Mouse (Mus musculus) kidney, postnatal 4 days (tissue): Measurements from ENCODE around the gene Trpm6.
A peak's percentile ranks its signal among the peaks of the same experiment; 100 is the strongest.

Experiments used
- DNase-seq, 2 experiments: peaks; one replicate each; pipeline ENCODE4 v3.0.0; 2021; ENCODE audit warnings: mixed read lengths in 2 of 2

Trpm6 gene

DNA sequence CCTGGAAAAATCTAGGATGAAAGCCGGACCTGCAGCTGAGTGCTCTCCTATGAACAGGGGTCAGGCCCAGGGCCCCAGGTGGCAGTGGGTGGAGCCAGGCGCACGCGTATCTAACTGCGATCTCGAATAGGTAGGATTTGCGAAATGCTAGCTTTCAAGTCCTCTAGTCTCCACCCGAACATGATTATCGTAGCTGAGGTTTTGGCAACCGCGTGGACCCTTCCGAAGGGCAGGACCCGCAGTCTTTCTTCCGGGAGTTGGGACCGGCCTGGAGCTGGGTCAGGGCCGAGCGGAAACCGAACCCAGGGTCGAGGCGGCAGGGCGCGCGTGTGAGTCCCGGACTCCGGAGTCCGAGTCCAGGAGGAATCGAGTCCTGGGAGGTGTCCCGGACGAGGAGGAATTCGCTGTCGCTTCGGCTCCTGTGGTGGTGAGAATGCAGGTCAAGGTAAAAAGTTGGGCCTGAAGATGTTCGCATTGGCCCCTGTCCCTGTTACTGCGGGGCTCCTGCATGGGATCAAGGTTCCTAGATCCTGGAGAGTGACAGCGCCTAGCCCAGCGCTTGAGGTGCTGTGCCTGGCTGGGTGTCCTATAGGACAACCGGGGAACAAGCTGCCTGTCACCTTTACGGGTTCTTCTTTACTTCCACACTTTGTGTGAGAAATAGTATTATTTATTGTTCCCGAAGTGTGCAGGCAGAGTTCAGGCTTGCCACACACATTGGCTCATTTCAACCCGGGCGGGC, at the start of gene Trpm6:
TSS of gene Trpm6 (plus strand) at position 386 of the 742 bp plus-strand sequence.
- DNase-seq, result peak; percentile 28 to 48

DNA sequence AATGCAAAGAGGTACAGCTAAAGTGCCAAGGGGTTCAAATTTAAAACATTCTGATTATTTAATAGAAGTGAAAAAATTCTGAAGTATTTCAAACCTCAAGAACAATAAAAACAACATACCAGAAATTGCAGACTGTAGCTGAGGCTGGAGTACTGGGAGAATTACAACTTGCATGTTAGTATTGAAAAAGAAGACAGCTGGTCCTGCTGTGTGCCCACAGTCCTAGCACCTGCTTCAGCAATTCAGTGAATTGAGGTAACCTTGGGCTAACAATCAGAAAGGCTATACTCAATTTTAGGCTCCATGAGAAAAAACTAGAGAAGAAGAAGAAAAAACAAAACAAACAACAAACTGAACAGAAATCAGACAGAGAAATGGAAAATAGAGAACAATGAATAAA, 41.7 kb upstream of the Trpm6 start:
- DNase-seq, result no peak

DNA sequence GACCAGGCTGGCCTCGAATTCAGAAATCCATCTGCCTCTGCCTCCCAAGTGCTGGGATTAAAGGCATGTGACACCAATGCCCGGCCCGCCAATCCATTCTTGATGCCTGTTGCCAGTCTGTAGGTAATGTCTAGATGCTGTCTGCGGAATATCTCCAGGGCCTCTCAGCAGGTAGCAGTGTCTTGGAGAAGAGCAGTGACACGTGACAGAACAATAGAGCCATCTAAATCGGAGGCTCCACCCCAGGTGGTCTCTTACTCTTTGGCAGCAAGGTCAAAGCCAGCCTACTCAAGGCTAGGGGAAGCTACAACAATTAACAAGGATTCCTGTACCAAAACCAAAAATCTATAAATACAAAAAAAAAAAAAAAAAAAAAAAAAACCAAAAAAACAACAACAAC, 38.9 kb upstream of the Trpm6 start:
- DNase-seq, result no peak

DNA sequence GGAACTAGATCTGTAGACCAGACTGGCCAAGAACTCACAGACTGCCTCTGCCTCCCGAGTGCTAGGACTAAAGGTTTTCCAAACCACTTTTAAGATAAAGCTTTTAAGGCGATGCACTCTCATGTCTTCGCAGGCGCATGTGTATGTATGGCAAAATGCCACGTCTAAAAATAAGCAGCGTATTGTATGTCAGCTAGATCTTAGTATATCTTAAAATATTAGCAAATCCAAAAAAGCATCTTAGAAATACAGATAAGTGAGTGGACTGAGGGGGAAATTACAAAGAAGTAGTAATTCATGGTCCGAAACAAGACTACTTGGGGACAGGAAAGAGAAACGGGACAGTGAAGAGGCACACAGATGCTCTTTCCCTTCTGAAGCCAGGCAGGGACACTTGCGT, 38.2 kb upstream of the Trpm6 start:
- DNase-seq, result no peak

DNA sequence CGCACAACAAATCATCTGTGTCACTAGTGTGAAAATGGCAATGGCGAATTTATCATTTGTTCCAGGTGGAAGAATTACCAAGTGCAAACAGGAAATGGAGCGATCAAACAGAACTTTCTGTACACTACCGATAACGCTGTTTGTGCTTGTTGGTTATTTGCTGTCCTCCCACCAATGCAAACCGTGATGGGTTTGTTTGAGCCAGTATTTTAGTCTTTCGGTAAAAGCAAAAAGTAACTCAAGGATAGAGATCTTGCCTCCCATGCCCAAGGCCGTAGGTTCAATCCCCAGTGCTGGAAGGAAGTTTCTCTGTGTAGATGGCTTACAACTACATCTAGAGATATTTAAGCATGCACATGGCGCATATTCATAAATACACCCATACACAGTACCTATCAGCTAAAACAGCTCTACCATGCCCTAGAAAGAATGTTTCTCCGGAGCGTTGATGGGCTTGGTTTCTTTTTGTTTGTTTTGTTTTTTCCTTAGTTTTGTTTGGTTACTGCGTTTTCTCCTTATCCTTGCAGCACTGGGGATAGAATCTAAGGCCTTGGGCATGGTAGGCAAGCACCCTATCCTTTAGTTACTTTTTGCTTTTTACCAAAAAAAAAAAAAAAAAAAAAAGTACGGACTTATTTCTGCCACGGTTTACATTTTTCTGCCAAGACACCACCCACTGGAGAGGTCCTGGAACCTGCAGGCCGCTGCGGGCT, 37.5 kb upstream of the Trpm6 start:
- DNase-seq, result no peak

DNA sequence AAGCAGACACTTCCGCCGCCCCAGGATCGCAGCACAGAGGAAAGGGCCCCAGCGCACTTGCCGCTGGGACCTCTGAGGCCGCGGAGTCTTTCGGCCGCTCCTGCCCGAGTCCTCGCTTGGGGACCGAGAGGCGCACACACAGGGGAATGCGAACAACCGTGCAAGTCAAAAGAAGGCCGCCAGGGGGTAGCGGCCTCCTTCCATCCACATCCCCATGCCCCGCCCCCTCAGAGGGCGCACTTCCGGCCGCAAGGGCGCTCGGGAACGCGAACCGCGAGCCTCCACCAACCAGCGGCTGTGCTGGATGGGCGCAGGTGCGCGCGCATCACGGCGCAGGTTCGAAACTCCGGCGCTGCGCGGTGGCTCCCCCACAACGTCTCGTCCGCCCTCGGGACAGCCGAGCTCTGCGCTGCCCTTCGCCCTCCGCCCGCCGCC, 36.9 kb upstream of the Trpm6 start, which contains the start of gene D030056L22Rik:
TSS of gene D030056L22Rik (plus strand) at position 328 of the 435 bp plus-strand sequence.
- peak; percentile 99 for DNase-seq

DNA sequence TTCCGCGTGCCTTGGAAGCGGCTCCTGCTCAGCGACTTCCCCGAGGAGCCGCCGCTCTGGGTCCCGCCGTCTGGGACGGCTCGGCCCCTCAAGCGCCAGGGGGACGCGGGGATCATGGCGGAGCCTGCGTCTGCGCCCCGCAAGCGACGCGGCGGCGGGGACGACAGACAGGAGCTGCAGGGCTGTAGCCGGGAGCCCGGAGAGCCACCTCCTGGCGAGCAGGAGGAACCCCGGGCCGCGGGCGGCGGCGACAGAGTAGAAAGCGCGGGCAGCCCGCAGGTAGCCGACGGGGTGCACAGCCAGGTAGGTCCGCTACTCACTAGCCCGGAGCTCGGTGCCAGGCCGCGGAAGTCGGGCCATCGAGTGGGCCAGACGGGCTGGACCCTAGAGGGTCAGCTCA, 36.4 kb upstream of the Trpm6 start:
- DNase-seq, result peak; percentile 71 to 83

DNA sequence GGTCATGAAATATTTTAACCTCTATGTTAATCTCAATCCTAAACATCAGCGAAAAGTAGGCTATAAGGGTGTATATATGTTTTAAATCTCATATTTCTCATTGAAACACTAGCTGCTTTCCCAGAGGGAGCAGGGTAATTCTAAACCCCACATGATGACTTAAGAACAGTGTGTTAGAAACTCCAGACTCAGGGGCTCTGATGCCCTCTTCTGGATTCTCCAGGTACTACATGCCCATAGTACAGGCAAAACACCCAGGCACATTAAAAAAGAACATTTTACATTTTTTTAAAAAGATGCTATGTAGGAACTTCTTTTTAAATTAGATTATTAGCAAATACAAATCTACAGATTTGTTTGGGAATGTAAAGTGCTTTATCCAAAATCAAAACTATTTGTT, 33.4 kb upstream of the Trpm6 start:
- peak; percentile 73 to 78 for DNase-seq

DNA sequence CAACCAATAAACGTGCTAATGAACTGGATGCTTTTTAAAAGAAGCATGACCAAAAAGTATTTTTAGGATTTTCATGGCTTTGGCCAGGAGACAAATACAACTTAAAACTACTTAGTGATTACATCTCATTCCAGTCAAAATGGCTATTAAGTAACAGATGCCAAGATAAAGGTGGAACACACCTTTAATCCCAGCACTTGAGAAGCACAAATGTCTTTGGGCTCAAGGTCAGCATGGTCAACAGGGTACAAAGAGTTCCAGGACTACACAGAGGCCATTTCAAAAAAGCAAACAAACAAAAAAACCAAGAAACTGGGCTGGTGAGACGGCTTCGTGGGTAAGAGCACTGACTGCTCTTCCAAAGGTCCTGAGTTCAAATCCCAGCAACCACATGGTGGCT, 29.4 kb upstream of the Trpm6 start:
- DNase-seq, result no peak

DNA sequence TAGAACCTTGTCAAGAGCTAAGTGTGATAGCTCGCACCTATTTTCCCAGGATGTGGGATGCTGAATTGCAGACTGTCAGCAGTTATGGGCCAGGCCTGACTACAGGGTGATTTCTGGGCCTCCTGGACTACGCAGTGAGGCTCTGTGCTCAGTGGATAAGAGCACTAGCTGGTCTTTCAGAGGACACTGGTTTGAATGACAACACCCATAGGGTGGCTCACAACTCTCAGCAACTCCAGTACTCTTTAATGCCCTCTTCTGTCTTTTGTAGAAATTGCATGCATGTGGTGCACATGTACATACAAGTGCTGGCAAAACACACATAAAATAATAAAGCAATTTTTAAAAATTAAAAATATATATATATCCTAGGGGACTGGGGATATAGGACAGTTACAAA, 24.6 kb upstream of the Trpm6 start:
- DNase-seq, result no peak

DNA sequence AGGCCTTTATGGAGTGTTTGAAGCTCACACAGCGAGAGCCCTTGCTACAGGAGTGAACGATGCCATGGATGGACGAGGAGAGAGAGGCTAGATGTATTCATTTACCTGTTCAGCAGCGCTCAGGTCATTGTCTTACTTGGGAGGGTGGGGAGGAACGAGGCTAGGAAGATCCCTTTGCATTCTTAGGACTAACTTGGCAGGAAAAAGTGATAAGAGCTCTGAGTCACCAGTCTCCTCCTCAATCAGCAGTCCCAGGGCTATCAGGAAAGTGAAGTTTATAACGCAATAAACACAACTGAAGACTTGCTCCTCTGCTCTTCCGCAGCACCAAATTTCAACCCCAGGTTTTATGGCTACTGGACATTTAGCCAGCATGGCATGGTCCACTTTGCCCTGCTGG, 19.5 kb upstream of the Trpm6 start:
- no peak for DNase-seq

DNA sequence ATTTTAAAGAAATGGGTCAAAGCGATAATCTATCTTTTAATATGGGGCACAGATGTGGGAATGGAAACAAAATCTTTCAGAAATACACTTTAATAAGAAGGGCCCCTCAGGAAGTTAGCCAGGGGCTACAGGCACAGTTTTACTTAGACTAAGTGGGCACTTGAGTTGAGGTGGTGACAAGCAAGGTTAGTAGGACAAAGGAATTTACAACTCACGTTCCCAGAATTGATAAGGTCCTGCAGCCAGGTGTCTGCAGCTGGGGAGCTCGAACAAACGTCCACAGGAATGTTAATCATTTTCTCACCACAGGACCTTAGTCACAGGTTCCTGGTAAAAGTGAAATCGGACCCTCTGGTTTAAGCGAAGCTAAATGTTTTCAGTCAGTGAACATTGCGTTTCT, 18.7 kb upstream of the Trpm6 start:
- no peak for DNase-seq

DNA sequence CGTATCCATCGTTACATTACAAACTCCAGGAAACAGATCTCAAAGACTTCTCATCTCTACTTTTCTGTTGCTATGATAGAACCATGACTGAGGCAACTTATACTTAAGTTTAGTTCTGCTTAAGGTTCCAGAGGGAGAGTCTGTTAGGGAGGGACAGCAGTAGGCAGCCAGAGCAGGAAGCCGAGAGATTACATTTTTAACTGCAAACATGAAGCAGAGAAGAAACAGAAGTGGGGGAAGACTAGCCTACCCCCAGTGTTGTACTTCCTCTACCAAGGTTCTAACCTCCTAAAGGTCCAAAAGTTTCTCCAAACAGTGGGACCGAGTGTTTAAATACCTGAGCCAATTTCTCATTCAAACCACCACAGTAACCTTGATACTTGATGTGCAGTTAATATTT, 13.9 kb upstream of the Trpm6 start:
- DNase-seq, result no peak

DNA sequence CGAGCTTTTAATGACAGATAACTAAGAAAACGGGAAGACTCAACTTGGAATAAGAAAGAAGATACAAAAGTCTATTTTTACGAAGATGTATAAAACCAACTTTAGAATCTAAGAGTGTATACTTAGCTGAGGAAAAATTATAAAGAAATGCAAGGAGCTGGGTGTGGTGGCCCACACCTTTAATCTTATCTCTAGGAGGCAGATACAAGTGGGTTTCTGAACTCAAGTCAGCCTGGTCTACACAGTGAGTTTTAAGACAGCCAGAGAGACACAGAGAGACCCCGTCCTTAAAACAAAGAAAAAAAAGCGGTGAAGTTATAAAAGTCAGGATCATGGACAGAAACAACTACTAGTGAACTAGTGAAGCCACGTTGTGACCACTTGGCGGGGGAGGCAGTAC, 10.6 kb upstream of the Trpm6 start:
- DNase-seq, result no peak

DNA sequence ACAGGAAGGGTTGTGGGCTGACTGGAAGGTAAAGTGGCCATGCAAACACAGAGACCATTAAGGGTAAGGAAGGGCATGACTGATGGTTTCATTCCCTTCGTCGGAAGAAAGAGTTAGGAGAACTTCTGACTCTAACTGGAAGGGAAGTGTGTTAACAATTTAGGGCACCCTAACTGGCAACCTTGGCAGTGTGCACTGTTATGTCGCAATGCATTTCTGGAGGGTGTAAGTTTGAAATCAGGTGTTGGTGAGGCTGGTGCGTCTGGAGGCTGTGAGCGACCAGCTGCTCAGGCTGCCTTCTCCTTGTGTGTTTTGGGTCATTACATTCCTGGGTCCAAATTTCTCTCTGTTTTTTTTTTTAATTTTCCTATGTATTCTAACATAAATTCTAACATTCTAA, 5.8 kb upstream of the Trpm6 start:
- DNase-seq, result no peak

DNA sequence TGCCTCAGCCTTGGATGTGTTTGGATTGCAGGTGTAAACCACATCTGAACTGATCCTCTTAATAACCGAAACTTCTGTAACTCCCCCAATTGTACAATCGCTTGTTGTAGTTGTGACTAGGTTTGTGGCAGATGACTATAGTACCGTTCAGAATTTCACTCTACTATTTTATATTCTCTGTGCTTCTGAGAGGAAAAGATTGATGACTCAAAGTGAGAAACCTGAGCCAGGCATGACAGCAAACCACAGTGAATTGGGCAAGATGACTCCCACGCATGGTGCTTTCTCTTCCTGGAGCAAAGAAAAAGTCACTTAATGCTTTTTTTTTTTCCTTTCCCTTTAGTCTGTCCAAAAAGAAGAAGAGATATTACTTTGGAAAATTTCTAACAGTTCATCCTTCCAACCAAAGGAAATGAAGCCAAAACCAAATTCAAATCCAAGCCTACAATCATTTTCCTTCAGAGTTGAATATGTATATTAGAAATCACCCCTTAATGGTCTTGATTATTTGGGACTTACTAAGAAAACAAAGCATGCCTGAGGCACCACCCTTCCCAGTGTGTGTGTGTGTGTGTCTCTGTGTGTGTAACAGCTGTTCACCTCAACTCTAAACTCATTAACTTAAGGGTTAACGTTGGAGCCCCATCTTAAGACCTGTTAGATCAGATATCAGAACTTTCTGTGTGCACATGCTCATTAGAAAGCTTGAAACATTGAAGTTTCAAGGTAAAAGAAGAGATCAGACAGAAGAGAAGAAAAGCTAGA, 3.0 kb upstream of the Trpm6 start:
- DNase-seq, result no peak

DNA sequence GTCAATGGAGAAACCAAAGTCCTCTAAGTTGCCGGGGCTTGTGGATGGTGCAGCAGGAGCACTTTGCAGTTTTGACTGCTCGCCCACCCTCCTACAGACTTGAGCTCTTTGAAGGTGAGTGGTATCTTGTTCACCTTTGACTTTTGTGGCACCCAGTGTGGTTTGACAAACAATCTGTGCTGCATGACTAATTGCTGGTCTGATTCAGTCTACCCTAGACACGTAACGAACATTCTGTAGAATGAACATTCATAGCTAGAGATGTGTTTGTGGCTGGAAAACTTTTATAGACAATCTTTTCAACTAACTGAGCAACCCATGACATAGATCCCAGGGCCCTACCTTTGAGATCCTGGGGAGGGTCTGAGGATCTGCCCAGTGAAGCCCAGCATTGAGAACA, 2.4 kb upstream of the Trpm6 start:
- no peak for DNase-seq

DNA sequence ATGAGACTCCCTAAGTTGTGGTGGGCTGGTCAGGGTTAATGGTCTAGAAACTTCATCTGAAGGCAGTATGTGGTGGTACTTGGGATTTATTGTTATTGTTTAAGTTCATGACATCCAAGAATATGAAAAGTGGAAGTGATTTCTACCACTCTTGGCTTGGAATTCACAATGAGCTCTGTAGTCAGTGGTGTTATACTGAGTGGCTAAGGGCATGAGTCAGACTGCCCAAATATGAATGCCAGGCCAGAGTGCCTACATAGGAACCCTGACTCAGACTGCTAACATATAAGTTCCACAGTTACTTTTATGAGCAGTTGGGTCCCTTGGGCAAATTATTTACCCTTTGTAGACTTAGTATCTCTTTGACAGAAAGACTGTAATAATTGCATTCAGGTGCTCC, 7.4 kb downstream of the Trpm6 start:
- DNase-seq, result no peak

DNA sequence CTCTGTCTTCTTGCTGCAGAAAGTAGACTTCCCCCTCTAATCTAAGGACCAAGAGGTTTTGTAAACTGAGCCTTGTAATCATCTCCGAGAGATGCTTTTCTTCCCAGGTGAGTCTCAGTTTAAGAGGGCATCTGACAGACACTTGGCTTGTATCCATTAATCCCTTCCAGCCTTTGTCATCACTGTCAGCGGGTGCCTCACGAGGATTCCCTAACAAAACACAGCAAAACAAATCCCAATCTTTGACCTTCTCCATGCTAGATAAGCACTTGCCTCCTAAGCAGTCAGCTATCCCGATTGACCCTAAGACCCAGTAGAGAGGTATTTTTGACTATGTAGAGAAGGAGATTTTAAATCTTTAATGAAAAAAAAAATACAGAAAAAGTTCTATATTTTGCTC, 7.9 kb downstream of the Trpm6 start:
- no peak for DNase-seq

DNA sequence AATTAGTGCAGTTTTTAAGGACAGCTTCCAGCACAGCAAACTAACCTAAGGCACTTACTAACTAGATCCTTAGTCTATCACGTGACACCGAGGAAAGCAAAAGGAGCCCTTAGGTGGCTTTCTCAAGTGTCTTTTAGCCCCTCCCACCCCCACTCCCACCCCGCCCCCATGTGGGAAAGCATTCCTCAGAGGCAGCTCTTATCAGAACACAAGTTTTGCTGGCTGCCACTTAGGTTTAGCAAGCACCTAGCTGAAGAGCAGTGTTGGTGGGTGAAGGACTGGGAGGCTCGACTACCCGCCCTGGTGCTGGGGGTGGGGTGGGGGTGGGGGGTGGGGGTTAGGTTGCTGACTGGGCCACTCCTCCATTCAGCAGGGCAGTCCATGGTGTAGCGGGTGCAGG, 8.5 kb downstream of the Trpm6 start:
- DNase-seq, result peak in 1 of 2 experiments; percentile 11

DNA sequence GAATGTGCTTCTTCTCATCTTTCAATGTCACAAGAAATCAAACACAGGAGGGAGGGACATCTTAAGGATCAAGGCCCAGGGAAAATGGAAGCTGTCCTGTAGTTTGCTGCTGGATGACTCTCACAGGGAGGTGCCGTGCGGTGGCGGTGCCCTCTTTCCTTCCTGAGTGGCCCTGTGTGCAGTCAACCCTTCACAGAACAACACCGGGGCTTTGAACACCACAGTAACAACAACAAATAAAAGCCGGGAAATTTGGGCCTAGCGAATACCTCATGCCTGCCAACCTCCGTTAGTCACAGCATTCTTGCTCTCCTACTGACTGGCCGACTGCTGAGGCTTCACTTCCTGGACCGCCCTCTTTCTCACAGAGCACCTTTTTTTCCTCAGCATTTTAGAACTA, 9.1 kb downstream of the Trpm6 start:
- peak; percentile 32 to 57 for DNase-seq

DNA sequence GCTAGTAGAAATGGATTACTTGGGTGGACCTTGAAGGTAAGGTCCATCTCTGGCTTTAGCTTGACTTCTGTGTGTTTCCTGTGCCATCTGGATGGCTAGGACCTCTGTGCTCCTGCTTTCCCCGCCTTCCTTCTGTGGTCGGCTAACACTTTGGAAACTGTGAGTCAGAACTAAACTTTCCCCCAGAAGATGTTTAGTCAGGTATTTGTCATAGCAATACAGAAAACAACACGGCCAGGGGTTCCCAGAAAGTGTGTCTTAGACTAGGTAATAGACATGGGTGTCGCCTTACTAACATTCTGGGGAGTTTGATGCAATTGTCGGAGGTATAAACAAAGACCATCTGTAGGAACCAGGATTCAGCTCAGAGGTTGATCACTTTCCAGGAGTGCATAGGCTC, 16.6 kb downstream of the Trpm6 start:
- DNase-seq, result no peak

DNA sequence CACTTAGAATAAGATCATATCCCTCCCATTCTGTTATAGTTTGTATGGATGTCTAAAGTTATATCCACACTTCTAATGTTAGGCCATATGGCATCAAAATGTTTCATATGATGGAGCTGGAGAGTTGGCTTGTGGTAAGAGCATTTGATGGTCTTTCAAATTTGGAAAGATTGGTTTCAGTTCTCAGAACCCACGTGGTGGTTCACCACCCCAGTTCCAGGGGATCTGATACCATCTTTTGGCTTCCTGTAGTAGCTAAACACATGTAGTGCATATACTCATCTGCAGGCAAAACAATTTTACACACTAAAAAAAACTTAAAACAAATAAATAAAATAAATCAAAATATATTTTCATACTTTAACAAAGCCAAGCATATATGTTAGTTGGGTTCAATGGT, 21.3 kb downstream of the Trpm6 start:
- DNase-seq, result no peak

DNA sequence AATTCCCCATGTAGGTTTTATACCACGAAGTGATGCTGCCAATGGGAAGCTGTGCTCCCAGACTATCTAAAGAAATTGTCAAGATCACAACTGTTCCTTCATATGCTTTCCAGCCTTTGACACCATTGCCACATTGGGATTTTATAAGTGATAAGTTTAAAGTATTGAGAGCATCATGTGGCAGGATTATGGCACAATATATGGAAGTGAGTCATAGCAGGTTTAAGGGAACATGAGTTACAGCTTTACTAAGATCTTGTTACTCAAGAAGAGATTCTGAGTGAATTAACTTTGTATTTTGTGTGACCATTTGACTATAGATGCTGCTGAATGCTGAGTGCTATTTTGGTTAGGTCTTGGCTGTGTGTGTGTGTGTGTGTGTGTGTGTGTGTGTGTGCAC, 21.8 kb downstream of the Trpm6 start:
- DNase-seq, result no peak
